Mouse (Mus musculus) ES-Bruce4 (cell line): ENCODE data around the gene Prps1l3. TPM values are rescaled to one million over a fixed set of nuclear protein-coding genes. Genes with fewer than 3 reads are reported as not detected.

ENCODE experiments used
- H3K27ac ChIP-seq: 2 replicates; pipeline ENCODE4 v1.5.1; 2012; ENCODE audit warnings: low read length, inconsistent platforms; ENCODE audit not compliant: insufficient read depth
- H3K27me3 ChIP-seq: 2 replicates; pipeline ENCODE4 v1.6.1; 2012; ENCODE audit warnings: mild to moderate bottlenecking, low read length, inconsistent platforms; ENCODE audit not compliant: control insufficient read depth, poor library complexity, insufficient read depth, severe bottlenecking
- H3K36me3 ChIP-seq: 2 replicates; pipeline ENCODE4 v1.6.1; 2012; ENCODE audit warnings: inconsistent platforms, mild to moderate bottlenecking, low read length, moderate library complexity; ENCODE audit not compliant: control insufficient read depth, poor library complexity, insufficient read depth, severe bottlenecking
- H3K4me1 ChIP-seq: one replicate; pipeline ENCODE4 v1.8.1; 2011; ENCODE audit warnings: low read length; ENCODE audit not compliant: control insufficient read depth, insufficient read depth
- H3K4me3 ChIP-seq: 2 replicates; pipeline ENCODE4 v1.5.1; 2011; ENCODE audit warnings: low read depth, mild to moderate bottlenecking, low read length
- H3K9ac ChIP-seq: 2 replicates; pipeline ENCODE4 v1.6.1; 2012; ENCODE audit warnings: low read depth, mild to moderate bottlenecking, inconsistent platforms; ENCODE audit not compliant: poor library complexity, severe bottlenecking
- H3K9me3 ChIP-seq: replicated peaks from 2 replicates; pipeline ENCODE4 v1.6.1; 2012; ENCODE audit warnings: mild to moderate bottlenecking, low read length, inconsistent platforms; ENCODE audit not compliant: control insufficient read depth, poor library complexity, insufficient read depth, severe bottlenecking
- CTCF ChIP-seq: IDR thresholded peaks from one replicate; pipeline ENCODE4 v1.8.1; 2011; ENCODE audit warnings: low read depth, low read length
- EP300 ChIP-seq: IDR thresholded peaks from 2 replicates; pipeline ENCODE4 v1.6.1; 2011; ENCODE audit warnings: low read depth, low read length; ENCODE audit not compliant: insufficient read depth
- POLR2A ChIP-seq: IDR thresholded peaks from one replicate; pipeline ENCODE4 v1.8.1; 2011; ENCODE audit warnings: low read length; ENCODE audit not compliant: insufficient read depth
- polyA plus RNA-seq: library from polyadenylated mRNA; stranded (reverse); fragments of >200 nt; gene quantifications from 2 replicates; pipeline ENCODE4 v1.2.4, GENCODE M21; 2011; ENCODE audit warnings: low read depth; ENCODE audit not compliant: missing spikeins, insufficient read depth, insufficient read length

The Prps1l3 gene
- polyA plus RNA-seq, 1 experiment: 64.6 TPM

- no peaks in the 10 kb centered on the region for H3K9me3 ChIP-seq
- no peaks in the 10 kb centered on the region for H3K27me3 ChIP-seq
- no peak overlapping the region for H3K4me3 ChIP-seq
- no peaks in the 10 kb centered on the region for H3K36me3 ChIP-seq
- TF ChIP-seq EP300 (no peak), CTCF (no peak)
- H3K9ac ChIP-seq: no peak overlapping the region
- H3K4me1 ChIP-seq: no peaks in the 10 kb centered on the region
- no peak overlapping the region for H3K27ac ChIP-seq
Measured at GRCm38 (mm10) chr12:57281155-57282114, 51.2 kb downstream of the Prps1l3 start.

- Histone ChIP-seq H3K36me3 (no peaks in the 10 kb centered on the region), H3K27me3 (no peaks in the 10 kb centered on the region), H3K9ac (no peak overlapping the region), H3K27ac (no peak overlapping the region), H3K9me3 (no peaks in the 10 kb centered on the region), H3K4me3 (no peak overlapping the region), H3K4me1 (no peaks in the 10 kb centered on the region)
- TF ChIP-seq EP300: no peak
- TF ChIP-seq POLR2A: no peak
- TF ChIP-seq CTCF: no peak
Measured at GRCm38 (mm10) chr12:57285303-57286059, 55.3 kb downstream of the Prps1l3 start.

Other genes with a start within 250 kb of the Prps1l3 start
- gene Slc25a21, start 32.9 kb upstream of the Prps1l3 start, polyA plus RNA-seq: not detected in 2 replicates
- 28.6 and 31.3 TPM in 2 replicates for gene Mipol1, start within 50 bp of the Prps1l3 start, polyA plus RNA-seq